Mouse (Mus musculus) liver, adult 2 months (tissue): ENCODE results near the gene Smtn.

ENCODE experiments used
- CTCF ChIP-seq: fragments of 200-500 bp; IDR thresholded peaks from 2 replicates; pipeline ENCODE4 v1.5.1; 2011; ENCODE audit warnings: low read depth, low read length, control low read depth
- POLR2A ChIP-seq: fragments of 200-500 bp; IDR thresholded peaks from 2 replicates; pipeline ENCODE4 v1.6.1; 2011; ENCODE audit warnings: low read length, control low read depth; ENCODE audit not compliant: insufficient read depth; ENCODE audit errors: extremely low read depth

DNA sequence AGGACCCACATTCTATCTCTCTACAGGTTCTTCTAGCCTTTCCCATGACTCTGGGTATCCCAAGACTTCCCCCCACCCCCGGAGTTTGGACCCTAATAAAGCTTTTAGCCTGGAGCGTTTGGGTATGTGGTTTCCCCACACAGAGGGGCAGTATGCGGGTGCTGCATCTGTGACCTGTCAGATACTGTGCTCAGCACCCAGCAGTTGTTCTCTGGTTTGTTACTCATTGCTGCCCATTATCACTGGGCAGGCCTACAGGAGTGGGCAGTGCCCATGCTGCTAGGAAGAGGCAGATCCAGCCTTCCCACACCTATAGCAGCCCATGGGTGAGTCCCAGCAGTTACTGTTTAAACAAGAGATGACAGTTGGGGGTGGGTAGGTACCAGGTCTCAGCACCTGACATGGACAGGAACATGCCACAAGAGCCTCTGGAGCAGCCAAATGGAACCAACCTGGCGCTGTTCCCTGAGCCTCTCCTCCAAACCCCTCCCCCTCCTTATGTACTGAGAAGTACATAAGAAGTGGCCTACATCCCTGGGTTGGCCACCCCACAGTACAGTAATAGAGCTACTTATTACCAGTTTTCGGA lies 3.6 kb downstream of the Smtn start:
- TF ChIP-seq CTCF (no peak), POLR2A (no peak)
